Mouse (Mus musculus) MEL (cell line): Measurements from ENCODE around the gene Ascc3. TPM values are rescaled to one million over a fixed set of nuclear protein-coding genes. Genes with fewer than 3 reads are reported as not detected.
A peak's percentile ranks its signal among the peaks of the same experiment; 100 is the strongest.

Experiments used
- DNase-seq: peaks from one replicate; pipeline ENCODE4 v3.0.0; 2011; ENCODE audit warnings: low read depth, low spot score
- H3K27ac ChIP-seq: 2 replicates; pipeline ENCODE4 v1.5.1; 2012; ENCODE audit warnings: low read depth, mild to moderate bottlenecking, control low read depth, low read length, moderate library complexity; ENCODE audit not compliant: control insufficient read depth
- H3K27me3 ChIP-seq, 2 experiments: fragments of 150-350 bp in 1 of 2; sonication (generic) in 1 of 2; 2 replicates each; pipeline ENCODE4 v1.6.1; 2012; ENCODE audit warnings: low read length in 2 of 2, mild to moderate bottlenecking in 2 of 2, improper control_type of control experiment in 1 of 2, moderate library complexity in 1 of 2; ENCODE audit not compliant: insufficient read depth in 2 of 2, control insufficient read depth in 1 of 2
- H3K36me3 ChIP-seq, 2 experiments: 2 replicates each; pipeline ENCODE4 v1.6.1; 2012 to 2014; ENCODE audit warnings: low read length in 2 of 2, improper control_type of control experiment in 1 of 2, inconsistent platforms in 1 of 2, mild to moderate bottlenecking in 1 of 2; ENCODE audit not compliant: insufficient read depth in 2 of 2, control insufficient read depth in 1 of 2
- H3K4me1 ChIP-seq, 2 experiments: fragments of 150-350 bp in 1 of 2; sonication (generic) in 1 of 2; 2 replicates each; pipeline ENCODE4 v1.6.1; 2012; ENCODE audit warnings: low read length in 2 of 2, improper control_type of control experiment in 1 of 2, mild to moderate bottlenecking in 1 of 2; ENCODE audit not compliant: insufficient read depth in 2 of 2, control insufficient read depth in 1 of 2
- H3K4me3 ChIP-seq, 2 experiments: fragments of 150-350 bp in 1 of 2; sonication (generic) in 1 of 2; 2 replicates each; pipeline ENCODE4 v1.5.1; 2012; ENCODE audit warnings: low read depth in 2 of 2, low read length in 2 of 2, mild to moderate bottlenecking in 2 of 2, moderate library complexity in 2 of 2, control low read depth in 1 of 2, improper control_type of control experiment in 1 of 2; ENCODE audit not compliant: control insufficient read depth in 1 of 2, insufficient read depth in 1 of 2
- H3K79me2 ChIP-seq: 2 replicates; pipeline ENCODE4 v1.6.1; 2012; ENCODE audit warnings: mild to moderate bottlenecking, low read length, moderate library complexity; ENCODE audit not compliant: control insufficient read depth, poor library complexity, insufficient read depth
- H3K9ac ChIP-seq: 2 replicates; pipeline ENCODE4 v1.6.1; 2012; ENCODE audit warnings: low read depth, mild to moderate bottlenecking, control low read depth, low read length, moderate library complexity; ENCODE audit not compliant: control insufficient read depth, poor library complexity, severe bottlenecking
- H3K9me3 ChIP-seq: fragments of 150-350 bp; sonication (generic); replicated peaks from 2 replicates; pipeline ENCODE4 v1.6.1; 2012; ENCODE audit warnings: mild to moderate bottlenecking, low read length, improper control_type of control experiment, moderate library complexity; ENCODE audit not compliant: insufficient read depth
- BHLHE40 ChIP-seq: IDR thresholded peaks from 2 replicates; pipeline ENCODE4 v1.6.1; 2012; ENCODE audit warnings: low read depth, mild to moderate bottlenecking, inconsistent platforms, low read length, improper control_type of control experiment, borderline replicate concordance
- CTCF ChIP-seq, 3 experiments: IDR thresholded peaks in 2 of 3; conservative IDR thresholded peaks in 1 of 3; 2 replicates each; pipeline ENCODE4 v1.5.1; 2011 to 2012; ENCODE audit warnings: low read length in 3 of 3, low read depth in 2 of 3, mild to moderate bottlenecking in 2 of 3, improper control_type of control experiment in 1 of 3, inconsistent platforms in 1 of 3, mixed read lengths in 1 of 3, moderate library complexity in 1 of 3; ENCODE audit not compliant: control insufficient read depth in 1 of 3, insufficient read depth in 1 of 3, poor library complexity in 1 of 3, severe bottlenecking in 1 of 3
- E2F4 ChIP-seq: IDR thresholded peaks from 2 replicates; pipeline ENCODE4 v1.6.1; 2011; ENCODE audit warnings: low read depth, low read length, improper control_type of control experiment, borderline replicate concordance
- ELF1 ChIP-seq: IDR thresholded peaks from 2 replicates; pipeline ENCODE4 v1.6.1; 2014; ENCODE audit warnings: low read depth, mild to moderate bottlenecking, inconsistent platforms, low read length, improper control_type of control experiment, moderate library complexity
- EP300 ChIP-seq, 2 experiments: IDR thresholded peaks; 2 replicates each; pipeline ENCODE4 v1.6.1; 2011; ENCODE audit warnings: improper control_type of control experiment in 2 of 2, low read length in 2 of 2, low read depth in 1 of 2, mild to moderate bottlenecking in 1 of 2
- ETS1 ChIP-seq: IDR thresholded peaks from 2 replicates; pipeline ENCODE4 v1.6.1; 2012; ENCODE audit warnings: low read depth, mild to moderate bottlenecking, inconsistent platforms, low read length, improper control_type of control experiment, moderate library complexity
- GABPA ChIP-seq: IDR thresholded peaks from 2 replicates; pipeline ENCODE4 v1.6.1; 2012; ENCODE audit warnings: low read depth, mild to moderate bottlenecking, inconsistent platforms, low read length, improper control_type of control experiment, moderate library complexity
- GATA1 ChIP-seq: IDR thresholded peaks from 2 replicates; pipeline ENCODE4 v1.6.1; 2011; ENCODE audit warnings: low read depth, low read length, improper control_type of control experiment
- JUND ChIP-seq: IDR thresholded peaks from 2 replicates; pipeline ENCODE4 v1.6.1; 2011; ENCODE audit warnings: low read depth, mild to moderate bottlenecking, improper control_type of control experiment, low read length
- KAT2A ChIP-seq: conservative IDR thresholded peaks from 2 replicates; pipeline ENCODE4 v1.6.1; 2012; ENCODE audit warnings: low read depth, low read length, improper control_type of control experiment, inconsistent platforms
- MAFK ChIP-seq: IDR thresholded peaks from 2 replicates; pipeline ENCODE4 v1.6.1; 2011; ENCODE audit warnings: low read depth, mild to moderate bottlenecking, low read length, improper control_type of control experiment, borderline replicate concordance
- MYB ChIP-seq: IDR thresholded peaks from 2 replicates; pipeline ENCODE4 v1.6.1; 2011; ENCODE audit warnings: mild to moderate bottlenecking, low read depth, low read length, improper control_type of control experiment
- MYC ChIP-seq: IDR thresholded peaks from 2 replicates; pipeline ENCODE4 v1.6.1; 2011; ENCODE audit warnings: low read depth, mild to moderate bottlenecking, low read length, improper control_type of control experiment, moderate library complexity
- POLR2AphosphoS2 ChIP-seq: IDR thresholded peaks from 2 replicates; pipeline ENCODE4 v1.6.1; 2011; ENCODE audit warnings: low read length, improper control_type of control experiment
- POLR2AphosphoS5 ChIP-seq: IDR thresholded peaks from 2 replicates; pipeline ENCODE4 v1.6.1; 2012; ENCODE audit warnings: low read depth, borderline replicate concordance, mild to moderate bottlenecking, inconsistent platforms, low read length, moderate library complexity, mixed read lengths
- RAD21 ChIP-seq: IDR thresholded peaks from 2 replicates; pipeline ENCODE4 v1.6.1; 2011; ENCODE audit warnings: mild to moderate bottlenecking, low read depth, low read length, improper control_type of control experiment
- TAL1 ChIP-seq: IDR thresholded peaks from 2 replicates; pipeline ENCODE4 v1.6.1; 2012; ENCODE audit warnings: mild to moderate bottlenecking, inconsistent platforms, low read length, moderate library complexity, mixed read lengths
- TBP ChIP-seq: IDR thresholded peaks from 2 replicates; pipeline ENCODE4 v1.8.0; 2011; ENCODE audit warnings: low read depth, low read length, improper control_type of control experiment
- USF2 ChIP-seq, 2 experiments: IDR thresholded peaks; 2 replicates each; pipeline ENCODE4 v1.6.1; 2011 to 2012; ENCODE audit warnings: improper control_type of control experiment in 2 of 2, low read length in 2 of 2, borderline replicate concordance in 1 of 2, inconsistent platforms in 1 of 2, low read depth in 1 of 2, mild to moderate bottlenecking in 1 of 2; ENCODE audit not compliant: insufficient read depth in 1 of 2
- ZC3H11A ChIP-seq: IDR thresholded peaks from 2 replicates; pipeline ENCODE4 v1.6.1; 2012; ENCODE audit warnings: low read depth, mild to moderate bottlenecking, inconsistent platforms, low read length, improper control_type of control experiment
- ZKSCAN1 ChIP-seq: IDR thresholded peaks from 2 replicates; pipeline ENCODE4 v1.6.1; 2012; ENCODE audit warnings: low read depth, mild to moderate bottlenecking, inconsistent platforms, low read length, improper control_type of control experiment, moderate library complexity
- polyA plus RNA-seq, 2 experiments: library from polyadenylated mRNA; stranded (reverse) in 1 of 2; unstranded in 1 of 2; fragments of >175 nt in 1 of 2; fragments of >200 nt in 1 of 2; gene quantifications; 2 replicates each; pipeline versions ENCODE4 v1.2.1 to v1.2.4; 2012; ENCODE audit warnings: low replicate concordance in 2 of 2, low read depth in 1 of 2; ENCODE audit not compliant: insufficient read length in 2 of 2, insufficient read depth in 1 of 2, missing spikeins in 1 of 2
- total RNA-seq: library from RNA; depleted of rRNA; stranded (reverse); fragments of 300-350 nt; gene quantifications from 2 replicates; pipeline ENCODE4 v1.2.3, GENCODE M21; 2012

The Ascc3 gene
- total and polyA plus RNA-seq, 3 experiments, result 22.6 to 131 (median 24.3) TPM

- no peaks in the 10 kb centered on the region for H3K79me2 ChIP-seq
- TF ChIP-seq MAFK (no peak), POLR2AphosphoS5 (no peak), RAD21 (no peak), JUND (no peak), BHLHE40 (no peak), USF2 (IDR thresholded peaks at IDR 0.05; ENCODE audit: borderline replicate concordance in 1 of 2, insufficient read depth in 1 of 2, low read depth in 1 of 2, low read length in 2 of 2) (no peak), MYB (no peak), ETS1 (no peak), CTCF (IDR thresholded peaks at IDR 0.05 in 2 of 3, conservative IDR thresholded peaks at IDR 0.05 in 1 of 3; ENCODE audit: control insufficient read depth in 1 of 3, insufficient read depth in 1 of 3, low read depth in 2 of 3, low read length in 3 of 3, poor library complexity in 1 of 3, severe bottlenecking in 1 of 3) (no peak), POLR2AphosphoS2 (no peak), ELF1 (no peak), ZKSCAN1 (no peak), KAT2A (no peak), MYC (no peak), TBP (no peak), TAL1 (no peak), GATA1 (no peak)
- H3K36me3 ChIP-seq, result peaks cover 0 to 4% of the 10 kb centered on the region in 2 experiments; a peak in 3 of 4 replicates
- no peak overlapping the region for H3K27ac ChIP-seq
- no peaks in the 10 kb centered on the region for H3K9me3 ChIP-seq
- no peak overlapping the region for H3K4me3 ChIP-seq
- no peak overlapping the region for H3K9ac ChIP-seq
- no peaks in the 10 kb centered on the region; a peak in 1 of 4 replicates for H3K4me1 ChIP-seq
- H3K27me3 ChIP-seq, result no peaks in the 10 kb centered on the region
- no peak for DNase-seq
Measured at GRCm38 (mm10) chr10:50613840-50614239, 21.4 kb downstream of the Ascc3 start.

DNA sequence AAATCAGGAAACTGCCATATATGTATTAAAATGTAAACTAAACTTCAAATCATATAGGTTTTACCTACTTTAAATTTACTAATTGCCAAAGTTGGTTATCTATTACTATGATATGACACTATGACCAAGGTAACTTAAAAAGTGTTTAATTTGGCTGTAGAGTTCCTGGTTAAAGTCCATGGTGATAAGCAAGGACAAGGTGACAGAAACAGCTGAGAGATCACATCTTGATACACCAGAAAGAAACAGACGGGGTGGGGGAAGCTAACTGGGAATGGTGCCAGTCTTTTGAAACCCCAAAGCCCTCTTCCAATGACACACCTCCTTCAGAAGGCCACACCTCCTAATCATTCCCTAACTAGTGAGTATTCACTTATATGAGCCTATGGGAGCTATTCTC is 33.4 kb downstream of the Ascc3 start:
- Histone ChIP-seq H3K79me2 (0 out of 2 replicates have a peak, but pooled peaks cover 2% of the 10 kb centered on the region), H3K27ac (no peak overlapping the region), H3K9me3 (no peaks in the 10 kb centered on the region)
- TF ChIP-seq ZC3H11A, result no peak
- no peak for TF ChIP-seq GABPA
- TF ChIP-seq ETS1, result peak; percentile 70
- TF ChIP-seq E2F4, result no peak
- TF ChIP-seq EP300 (IDR thresholded peaks at IDR 0.05; ENCODE audit: low read depth in 1 of 2, low read length in 2 of 2), result no peak
- TF ChIP-seq, all 39 proteins: peak for 1
- DNase-seq, result peak; percentile 27
- Histone ChIP-seq H3K4me1 (no peaks in the 10 kb centered on the region), H3K9ac (no peak overlapping the region), H3K36me3 (peaks cover 2 to 21% of the 10 kb centered on the region in 2 experiments), H3K4me3 (no peak overlapping the region), H3K27me3 (no peaks in the 10 kb centered on the region)
